Mouse (Mus musculus): ENCODE measurements around the gene Inhbe.
A peak's percentile ranks its signal among the peaks of the same experiment; 100 is the strongest.
"Not testable (repeated sequence)": the region's sequence is repeated elsewhere in the genome, so short reads cannot be mapped to it uniquely, and the experiment has no call there.

Gene Inhbe

DNA sequence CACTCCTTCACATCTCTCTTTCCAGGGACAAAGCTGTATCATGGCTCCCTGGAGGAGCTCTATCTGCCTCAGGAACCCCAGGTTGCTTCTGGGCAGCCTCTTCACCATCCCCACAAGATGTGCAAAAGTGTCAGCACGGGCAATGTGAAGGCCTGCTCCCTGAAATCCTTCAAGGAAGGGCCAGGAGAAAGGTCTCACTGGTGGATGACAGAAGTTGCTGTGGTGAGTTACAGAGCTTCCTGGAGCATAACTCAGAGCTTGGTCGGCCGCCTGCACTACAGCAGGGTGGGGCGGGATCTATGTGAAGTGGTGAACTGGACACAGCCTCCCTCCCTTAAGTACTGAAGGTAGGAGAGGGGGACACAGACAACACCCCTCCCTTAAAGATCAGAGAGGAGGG lies 31.5 kb downstream of the Inhbe start:
- no peak for DNase-seq (ENCODE audit: low spot score)

DNA sequence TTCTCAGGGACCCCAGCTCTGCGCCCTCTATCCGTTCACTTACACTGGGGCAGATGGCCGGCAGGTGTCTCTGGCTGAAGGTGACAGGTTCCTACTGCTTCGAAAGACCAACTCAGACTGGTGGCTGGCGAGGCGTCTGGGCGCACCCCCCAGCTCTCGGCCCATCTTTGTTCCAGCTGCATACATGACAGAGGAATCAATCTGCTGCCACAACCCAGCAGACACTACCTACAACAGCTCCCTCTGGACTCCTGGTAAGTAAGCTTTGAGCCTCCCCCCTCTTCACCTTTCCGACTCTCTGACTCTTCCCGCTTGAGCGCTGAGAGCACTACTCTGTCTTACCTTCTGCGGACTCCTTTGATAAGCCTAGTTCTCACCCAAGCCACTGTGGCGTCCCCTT lies 32.0 kb downstream of the Inhbe start:
- no peak for DNase-seq (ENCODE audit: low spot score)

DNA sequence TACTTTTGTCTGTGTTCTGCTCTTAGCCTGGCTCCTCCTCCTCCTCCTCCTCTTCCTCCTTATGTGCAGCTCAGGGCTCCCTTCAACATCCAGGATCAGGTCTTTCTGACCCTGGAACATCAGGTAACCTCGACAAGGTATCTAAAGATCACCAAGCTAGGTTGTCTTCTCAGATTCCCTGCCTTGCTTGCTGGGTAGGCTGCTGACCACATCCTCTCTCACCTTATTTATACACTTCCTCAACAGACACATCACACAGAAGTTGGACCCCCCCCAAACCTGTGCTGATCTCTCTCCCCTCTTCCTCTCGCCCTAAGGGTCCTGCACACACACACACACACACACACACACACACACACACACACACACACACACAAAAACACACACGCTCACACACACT lies 32.6 kb downstream of the Inhbe start, which contains the start of gene Arhgap9:
Arhgap9 (plus strand) TSS at position 344 of the 400 bp plus-strand sequence.
- no peak for DNase-seq (ENCODE audit: low spot score)

DNA sequence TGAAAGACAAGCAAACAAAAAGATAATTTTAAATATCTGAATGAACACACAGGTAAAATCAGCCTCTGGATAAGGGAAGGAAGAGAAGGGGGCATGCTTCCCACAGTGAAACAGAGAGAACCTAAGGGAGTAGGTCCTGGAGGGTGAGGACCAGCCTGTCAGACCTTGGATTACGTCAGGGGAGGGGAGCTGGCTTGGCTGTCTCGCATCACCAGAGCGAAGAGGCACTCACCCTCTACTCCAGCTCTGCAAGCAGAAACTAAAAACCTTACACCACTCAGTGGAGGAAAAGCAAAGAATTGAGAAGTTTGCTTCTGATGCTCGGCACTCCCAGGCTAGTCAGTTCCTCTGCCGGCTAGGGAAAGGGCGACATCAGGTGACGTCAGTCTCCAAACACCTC lies 34.2 kb downstream of the Inhbe start:
- no peak for DNase-seq (ENCODE audit: low spot score)

DNA sequence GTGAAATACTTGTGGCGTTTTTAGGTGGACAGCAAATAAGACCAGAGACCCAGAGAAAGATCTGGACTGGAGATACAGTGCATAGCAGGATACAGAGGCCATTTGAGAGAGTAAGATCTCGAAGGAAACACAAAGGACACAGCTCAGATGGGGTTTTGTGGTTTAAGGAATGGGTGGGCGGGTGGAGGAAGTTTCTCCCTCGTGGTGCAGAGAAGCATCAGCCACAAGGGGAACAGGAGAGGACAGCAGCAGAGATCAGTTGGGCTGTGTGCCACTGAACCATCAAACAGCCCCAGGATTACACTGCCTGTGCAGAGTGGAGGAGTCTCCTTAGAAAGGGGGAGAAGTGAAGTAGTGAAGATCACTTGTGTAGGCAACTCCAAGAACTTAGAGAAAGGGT lies 36.2 kb downstream of the Inhbe start:
- DNase-seq (ENCODE audit: low spot score): no peak

DNA sequence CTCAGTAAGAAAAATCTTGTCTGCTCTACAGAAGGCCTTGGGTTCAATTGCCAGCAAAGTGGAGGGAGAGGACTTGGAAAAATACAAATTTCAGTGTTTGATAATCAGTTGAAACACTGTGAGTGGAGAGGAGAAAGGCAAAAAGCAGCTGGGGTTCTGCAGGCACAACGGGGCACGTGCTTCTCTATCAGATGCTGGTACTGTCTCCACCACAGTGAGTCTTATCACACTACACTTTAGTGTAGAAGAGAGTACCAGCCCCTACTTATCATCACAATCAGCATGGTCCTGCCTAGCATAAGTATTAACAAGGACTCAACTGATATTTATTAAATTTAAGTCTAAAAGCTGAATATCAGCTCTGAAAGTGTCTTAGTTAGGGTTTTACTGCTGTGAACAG lies 36.9 kb downstream of the Inhbe start:
- no peak for DNase-seq (ENCODE audit: low spot score)

DNA sequence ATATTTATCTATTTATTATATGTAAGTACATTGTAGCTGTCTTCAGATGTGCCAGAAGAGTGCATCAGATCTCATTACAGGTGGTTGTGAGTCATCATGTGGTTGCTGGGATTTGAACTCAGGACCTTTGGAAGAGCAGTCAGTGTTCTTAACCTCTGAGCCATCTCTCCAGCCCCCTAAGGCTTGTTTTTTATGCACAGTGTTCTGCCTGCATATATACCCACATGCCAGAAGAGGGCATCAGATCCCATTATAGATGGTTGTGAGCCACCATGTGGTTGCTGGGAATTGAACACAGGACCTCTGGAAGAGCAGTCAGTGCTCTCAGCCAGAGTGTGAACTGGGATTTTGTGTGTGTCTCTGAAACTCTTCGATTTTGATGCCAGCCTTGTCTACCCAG lies 39.3 kb downstream of the Inhbe start:
- DNase-seq (ENCODE audit: low spot score): not testable (repeated sequence)

DNA sequence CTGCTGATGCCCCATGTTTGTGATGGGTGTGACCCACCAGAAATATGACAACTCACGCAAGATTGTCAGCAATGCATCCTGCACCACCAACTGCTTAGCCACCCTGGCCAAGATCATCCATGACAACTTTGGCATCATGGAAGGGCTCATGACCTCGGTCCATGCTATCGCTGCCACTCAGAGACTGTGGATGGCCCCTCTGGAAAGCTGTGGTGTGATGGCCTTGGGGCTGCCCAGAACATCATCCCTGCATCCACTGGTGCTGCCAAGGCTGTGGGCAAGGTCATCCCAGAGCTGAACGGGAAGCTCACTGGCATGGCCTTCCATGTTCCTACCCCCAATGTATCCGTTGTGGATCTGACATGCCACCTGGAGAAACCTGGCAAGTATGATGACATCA lies 40.7 kb downstream of the Inhbe start:
- not testable (repeated sequence) for DNase-seq (ENCODE audit: low spot score)

DNA sequence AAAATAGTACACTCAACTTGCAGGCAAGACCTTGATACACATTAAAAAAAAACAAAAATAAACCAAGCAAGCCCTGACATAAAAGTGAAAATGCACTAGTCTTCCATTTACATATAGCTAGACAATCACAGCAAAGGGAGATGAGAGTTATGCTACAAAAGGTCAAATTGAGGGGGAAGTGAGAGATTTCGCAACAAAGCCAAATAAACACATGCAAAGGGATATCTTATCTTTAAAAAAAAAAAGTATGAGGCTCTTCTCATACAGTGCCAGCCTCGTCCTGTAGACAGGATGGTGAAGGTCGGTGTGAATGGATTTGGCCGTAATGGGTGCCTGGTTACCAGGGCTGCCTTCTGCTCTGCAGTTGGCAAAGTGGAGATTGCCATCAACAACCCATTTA lies 41.4 kb downstream of the Inhbe start:
- no peak for DNase-seq (ENCODE audit: low spot score)

DNA sequence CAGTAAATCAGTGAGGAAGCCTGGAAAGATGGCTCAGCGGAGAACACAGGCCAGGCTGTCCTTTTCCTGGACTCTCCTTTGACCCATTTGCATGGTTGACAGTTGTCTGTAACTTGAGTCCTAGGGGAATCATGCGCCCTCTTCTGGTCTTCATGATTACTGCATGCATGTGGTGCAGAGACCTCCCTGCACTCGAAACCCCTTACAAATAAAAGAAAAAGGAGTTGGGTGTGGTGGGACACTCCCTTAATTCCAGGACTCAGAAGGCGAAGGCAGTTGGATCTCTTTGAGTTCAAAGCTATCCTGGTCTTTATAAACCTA lies 41.9 kb downstream of the Inhbe start:
- DNase-seq (ENCODE audit: low spot score): no peak

DNA sequence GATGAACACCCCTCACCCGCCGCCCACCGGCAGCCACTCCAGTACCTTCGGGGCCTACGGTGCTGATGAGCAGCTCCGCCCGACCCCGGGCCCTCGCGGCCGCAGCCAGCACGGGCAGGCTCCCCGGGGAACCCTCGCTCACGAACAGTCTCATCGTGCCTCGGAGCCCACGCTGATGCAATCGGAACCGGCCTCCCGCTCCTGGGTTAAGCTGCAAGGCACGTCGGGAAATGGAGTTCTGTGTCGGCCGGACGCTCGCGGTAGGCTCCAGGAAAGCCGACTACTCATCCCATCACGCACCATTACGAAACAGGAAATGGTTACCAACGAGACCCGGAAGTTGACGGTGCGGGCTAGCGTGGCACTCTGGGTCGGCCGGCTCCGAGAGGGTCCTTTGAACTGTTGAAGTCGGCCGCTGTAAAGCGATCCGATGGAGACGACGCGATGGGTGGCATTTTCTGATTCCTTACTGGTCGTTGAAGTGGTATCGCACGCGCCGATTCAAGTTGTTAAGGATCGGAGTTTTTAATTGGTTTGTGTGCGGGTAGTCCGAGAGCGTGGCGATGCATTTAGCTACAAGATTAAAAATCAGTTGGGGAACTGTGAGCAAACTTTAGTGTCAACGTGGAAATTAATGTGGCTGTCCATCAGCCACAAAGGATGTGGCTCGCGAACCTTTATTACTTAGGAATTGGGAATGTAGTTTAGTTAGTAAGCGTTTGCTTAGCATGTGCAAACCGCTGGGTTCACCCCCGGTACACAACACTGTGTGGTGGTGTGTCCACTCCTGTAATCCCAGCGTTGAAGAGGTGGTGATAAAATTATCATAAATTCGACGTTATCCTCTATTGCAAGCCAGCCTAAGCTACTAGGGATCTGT lies 42.5 kb downstream of the Inhbe start, which contains the start of gene Mars:
Mars (minus strand) TSS at position 311 of the 880 bp plus-strand sequence.
- peak; percentile 77 for DNase-seq (ENCODE audit: low spot score)

DNA sequence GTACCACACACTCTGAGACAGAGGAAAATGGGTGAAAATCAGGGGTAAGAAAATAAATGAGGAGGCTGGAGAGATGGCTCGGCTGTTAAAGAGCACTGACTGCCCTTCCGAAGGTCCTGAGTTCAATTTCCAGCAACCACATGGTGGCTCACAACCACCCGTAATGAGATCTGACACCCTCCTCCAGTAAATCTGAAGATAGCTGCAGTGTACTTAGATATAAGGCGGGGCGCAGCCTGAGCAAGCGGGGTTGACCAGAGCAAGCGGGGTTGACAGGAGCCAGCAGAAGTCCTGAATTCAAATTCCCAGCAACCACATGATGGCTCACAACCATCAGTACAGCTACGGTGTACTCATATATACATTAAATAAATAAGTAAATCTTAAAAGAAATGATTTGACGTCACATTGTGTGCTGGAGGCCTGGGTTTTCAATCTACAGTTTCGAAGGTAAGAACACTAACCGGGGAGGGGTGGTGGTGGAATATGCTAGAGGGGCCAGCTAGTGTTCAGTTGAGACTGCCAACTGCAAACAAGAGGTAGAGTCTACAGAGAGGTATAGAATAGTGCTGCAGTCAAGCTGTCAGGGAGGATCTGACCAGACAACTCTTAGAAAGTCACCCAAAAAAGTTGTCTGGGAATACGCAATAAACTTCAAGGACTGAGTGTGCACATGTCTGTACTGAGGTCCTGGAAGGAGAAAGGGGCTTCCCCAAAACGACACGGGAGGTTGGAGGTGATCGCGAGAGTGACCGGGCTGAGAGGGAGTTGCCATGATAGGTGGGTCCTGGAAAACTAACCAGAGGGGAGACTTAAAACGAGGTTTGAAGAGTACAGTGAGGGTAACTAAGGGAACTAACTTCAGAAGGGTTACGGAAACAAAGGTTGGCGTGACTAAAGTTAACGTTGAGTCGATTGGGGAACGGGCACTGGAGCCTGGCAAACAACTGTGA lies 43.4 kb downstream of the Inhbe start:
- DNase-seq (ENCODE audit: low spot score): no peak

DNA sequence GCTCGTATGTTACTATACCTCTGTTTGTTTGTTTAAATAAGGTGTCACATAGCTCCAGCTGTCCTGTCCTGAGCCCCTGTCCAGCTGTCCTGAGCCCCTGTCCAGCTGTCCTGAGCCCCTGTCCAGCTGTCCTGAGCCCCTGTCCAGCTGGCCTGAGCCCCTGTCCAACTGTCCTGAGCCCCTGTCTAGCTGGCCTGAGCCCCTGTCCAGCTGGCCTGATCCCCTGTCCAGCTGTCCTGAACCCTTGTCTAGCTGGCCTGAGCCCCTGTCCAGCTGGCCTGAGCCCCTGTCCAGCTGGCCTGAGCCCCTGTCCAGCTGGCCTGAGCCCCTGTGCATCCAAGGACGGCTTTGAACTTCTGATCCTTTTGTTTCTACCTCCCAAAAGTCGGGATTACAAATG lies 45.0 kb downstream of the Inhbe start:
- DNase-seq (ENCODE audit: low spot score): not testable (repeated sequence)

DNA sequence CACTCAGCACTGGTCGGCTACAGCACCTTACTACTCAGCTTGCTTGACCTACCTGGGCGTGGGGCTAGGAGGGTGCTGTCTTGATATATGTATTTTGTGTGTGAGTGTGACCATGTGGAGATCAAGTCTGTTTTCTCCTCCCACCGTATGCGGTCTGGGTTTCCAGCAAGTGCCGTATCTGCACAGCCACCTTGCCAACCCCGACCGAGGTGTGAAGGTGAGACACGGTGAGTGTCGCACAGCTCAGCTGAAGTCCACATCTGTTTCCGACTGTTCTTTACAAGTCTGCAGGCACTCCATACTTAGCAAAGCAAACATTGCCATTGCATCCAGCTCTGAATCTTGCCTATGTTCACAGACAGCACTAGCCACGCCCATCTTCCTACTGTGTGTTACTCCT lies 51.1 kb downstream of the Inhbe start:
- no peak for DNase-seq (ENCODE audit: low spot score)

DNA sequence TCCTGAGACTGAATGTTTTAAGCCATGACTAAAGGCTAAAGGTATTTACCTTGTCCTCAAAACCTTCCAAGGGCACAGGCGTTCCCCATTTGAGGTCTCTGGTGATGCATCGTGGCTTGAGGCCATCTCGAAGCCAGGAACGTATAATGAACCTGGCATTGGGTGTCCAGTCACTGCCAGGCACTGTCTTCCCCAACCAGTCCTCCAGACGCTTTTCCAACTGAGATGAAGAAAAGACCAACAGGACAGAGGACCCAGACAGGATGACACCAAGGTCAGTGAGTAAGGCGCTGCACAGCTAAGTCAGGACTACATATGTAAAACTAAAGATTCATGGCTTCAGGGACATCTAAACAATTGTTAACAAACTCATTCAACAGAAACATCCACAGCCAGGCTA lies 53.9 kb downstream of the Inhbe start:
- DNase-seq (ENCODE audit: low spot score): no peak
